Mouse (Mus musculus) limb, embryonic 12.5 days (tissue): Measurements from ENCODE around the gene Sgf29. TPM values are rescaled to one million over a fixed set of nuclear protein-coding genes. Genes with fewer than 3 reads are reported as not detected.

ENCODE experiments used
- ATAC-seq: fragments of 200-750 bp; cut with Nextera tagmentation; 2 replicates; pipeline ENCODE4 v1.8.0; 2017; ENCODE audit warnings: low read depth, moderate TSS enrichment; ENCODE audit not compliant: insufficient number of reproducible peaks, insufficient read depth, low FRiP score, low TSS enrichment
- H3K27ac ChIP-seq: fragments of 300-500 bp; sonication (generic); 2 replicates; pipeline ENCODE4 v1.5.1; 2016; ENCODE audit warnings: mild to moderate bottlenecking, moderate library complexity
- H3K27me3 ChIP-seq: fragments of 300-500 bp; sonication (generic); 2 replicates; pipeline ENCODE4 v1.6.1; 2016; ENCODE audit warnings: mild to moderate bottlenecking, moderate library complexity
- H3K36me3 ChIP-seq: fragments of 300-500 bp; sonication (generic); 2 replicates; pipeline ENCODE4 v1.6.1; 2016; ENCODE audit warnings: mild to moderate bottlenecking, moderate library complexity
- H3K4me1 ChIP-seq: fragments of 300-500 bp; sonication (generic); replicated peaks from 2 replicates; pipeline ENCODE4 v1.6.1; 2016
- H3K4me2 ChIP-seq: fragments of 300-500 bp; sonication (generic); 2 replicates; pipeline ENCODE4 v1.6.1; 2016; ENCODE audit warnings: mild to moderate bottlenecking, moderate library complexity
- H3K4me3 ChIP-seq: fragments of 300-500 bp; sonication (generic); replicated peaks from 2 replicates; pipeline ENCODE4 v1.5.1; 2016; ENCODE audit warnings: mild to moderate bottlenecking
- H3K9ac ChIP-seq: fragments of 300-500 bp; sonication (generic); replicated peaks from 2 replicates; pipeline ENCODE4 v1.6.1; 2016; ENCODE audit warnings: mild to moderate bottlenecking, moderate library complexity
- H3K9me3 ChIP-seq: fragments of 300-500 bp; sonication (generic); 2 replicates; pipeline ENCODE4 v1.6.1; 2016; ENCODE audit warnings: mild to moderate bottlenecking, moderate library complexity
- WGBS: fragments of 180-500 bp; shearing (Covaris S2); methylation state at CpG from one replicate; pipeline ENCODE4 v1.1.7; 2016; 5-methylcytosine and 5-hydroxymethylcytosine counted together
- polyA plus RNA-seq: library from polyadenylated mRNA; unstranded; fragments of >200 nt; fragmentation: Nextera tagmentation; extraction: Ambion mirVana; gene quantifications from 2 replicates; pipeline ENCODE4 v1.2.1, GENCODE M21; 2016

The Sgf29 gene
- polyA plus RNA-seq, 1 experiment from 2014 or later = 47.7 TPM

- no peaks in the 10 kb centered on the region for H3K27me3 ChIP-seq
- H3K27ac ChIP-seq = no peak overlapping the region
- peaks cover 68% of the 10 kb centered on the region for H3K36me3 ChIP-seq
- H3K4me2 ChIP-seq = no peak overlapping the region
- H3K4me1 ChIP-seq = no peaks in the 10 kb centered on the region
- 86% methylated on average over 3 of the region's 3 CpGs for WGBS
- no peak for ATAC-seq
- no peaks in the 10 kb centered on the region for H3K9me3 ChIP-seq
- no peak overlapping the region for H3K4me3 ChIP-seq
- no peak overlapping the region for H3K9ac ChIP-seq
These were observed 16.2 kb downstream of the Sgf29 start for GRCm38 (mm10) chr7:126665269-126665668.

DNA sequence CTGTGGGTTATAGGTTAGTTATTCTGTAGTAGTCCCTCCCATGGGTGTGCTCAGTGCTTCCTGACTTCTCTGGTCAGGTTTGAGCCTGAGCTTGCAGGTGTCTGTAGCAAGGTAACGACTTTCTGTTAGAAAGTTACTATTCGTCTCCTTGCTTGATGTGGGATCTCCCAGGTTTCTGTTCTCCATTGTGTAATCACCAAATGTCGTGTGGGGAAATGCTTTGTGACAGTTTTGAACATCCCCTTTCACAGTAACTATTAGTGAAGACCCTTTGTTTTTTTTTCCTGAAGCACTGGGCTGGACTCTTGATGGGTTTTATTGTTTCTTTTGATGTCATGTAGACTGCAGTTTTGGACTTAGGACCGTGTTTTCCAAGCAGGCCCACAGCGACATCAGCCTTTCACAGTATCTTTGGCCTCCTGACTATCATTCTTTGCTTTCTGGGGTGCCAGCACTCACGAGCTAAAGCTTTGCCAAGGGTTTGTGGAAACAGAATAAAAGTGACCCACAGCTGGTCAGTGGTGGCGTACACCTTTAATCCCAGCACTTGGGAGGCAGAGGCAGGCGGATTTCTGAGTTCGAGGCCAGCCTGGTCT lies 18.5 kb downstream of the Sgf29 start:
- Histone ChIP-seq H3K27ac (no peak overlapping the region), H3K27me3 (no peaks in the 10 kb centered on the region), H3K9ac (no peak overlapping the region), H3K36me3 (peaks cover 86% of the 10 kb centered on the region), H3K9me3 (no peaks in the 10 kb centered on the region), H3K4me1 (no peaks in the 10 kb centered on the region), H3K4me3 (no peak overlapping the region), H3K4me2 (no peak overlapping the region)
- 80% methylated on average over 9 of the region's 9 CpGs for WGBS
- ATAC-seq = no peak

DNA sequence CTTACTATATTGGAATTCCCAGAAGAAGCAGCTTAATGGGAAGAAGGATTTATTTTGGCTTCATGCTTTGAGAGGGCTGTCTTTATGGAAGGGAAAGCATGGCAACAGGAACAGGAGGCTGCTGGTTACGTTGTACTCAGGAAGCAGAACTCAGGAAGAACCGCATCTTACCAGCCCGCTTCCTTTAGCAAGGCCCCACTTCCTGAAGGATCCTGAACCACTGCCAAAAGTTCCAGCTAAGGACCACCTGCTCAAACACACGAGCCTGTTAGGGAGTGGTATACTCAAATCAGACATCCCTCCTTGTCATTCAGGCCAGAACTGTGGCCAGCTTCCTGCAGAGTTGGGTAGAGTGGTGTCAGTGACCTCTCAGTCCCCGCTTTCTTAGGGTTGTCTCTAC lies 19.3 kb downstream of the Sgf29 start:
- no peak overlapping the region for H3K9ac ChIP-seq
- WGBS = 89% methylated on average over 5 of the region's 5 CpGs
- no peak overlapping the region for H3K4me2 ChIP-seq
- no peak for ATAC-seq
- H3K36me3 ChIP-seq = peaks cover 87% of the 10 kb centered on the region
- H3K4me1 ChIP-seq = no peaks in the 10 kb centered on the region
- H3K27ac ChIP-seq = no peak overlapping the region
- no peaks in the 10 kb centered on the region for H3K9me3 ChIP-seq
- no peak overlapping the region for H3K4me3 ChIP-seq
- no peaks in the 10 kb centered on the region for H3K27me3 ChIP-seq

DNA sequence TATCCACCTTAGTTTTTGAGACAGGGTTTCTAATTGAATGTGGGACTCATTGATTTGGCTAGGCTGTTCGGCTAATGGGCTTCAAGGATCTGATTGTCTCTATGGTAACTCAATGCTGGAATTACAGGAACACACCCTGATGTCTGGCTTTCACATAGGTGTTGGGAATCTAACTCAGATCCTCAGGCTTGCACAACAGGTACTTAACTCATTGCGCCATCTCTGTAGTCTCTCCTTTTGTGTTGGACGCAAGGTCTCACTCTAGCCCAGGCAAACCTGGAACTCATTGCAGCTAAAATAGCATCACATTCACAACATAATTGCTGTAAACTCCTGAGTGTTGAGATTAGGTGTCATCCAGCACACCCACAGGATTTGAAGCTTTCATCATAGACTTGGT lies 21.0 kb downstream of the Sgf29 start:
- Histone ChIP-seq H3K4me3 (no peak overlapping the region), H3K36me3 (peaks cover 81% of the 10 kb centered on the region), H3K27me3 (no peaks in the 10 kb centered on the region), H3K4me1 (no peaks in the 10 kb centered on the region), H3K27ac (no peak overlapping the region), H3K4me2 (no peak overlapping the region), H3K9me3 (no peaks in the 10 kb centered on the region), H3K9ac (no peak overlapping the region)
- ATAC-seq = no peak
- WGBS = 93% methylated on average over 3 of the region's 3 CpGs

GRCm38 (mm10) chr7:126672111-126672510 lies 23.0 kb downstream of the Sgf29 start:
- H3K27me3 ChIP-seq = no peaks in the 10 kb centered on the region
- H3K9me3 ChIP-seq = no peaks in the 10 kb centered on the region
- H3K9ac ChIP-seq = no peak overlapping the region
- H3K4me3 ChIP-seq = no peak overlapping the region
- ATAC-seq = no peak
- H3K27ac ChIP-seq = no peak overlapping the region
- WGBS = 95% methylated on average over 9 of the region's 9 CpGs
- peaks cover 68% of the 10 kb centered on the region for H3K36me3 ChIP-seq
- no peak overlapping the region for H3K4me2 ChIP-seq
- no peaks in the 10 kb centered on the region for H3K4me1 ChIP-seq

GRCm38 (mm10) chr7:126675104-126675503 lies 26.0 kb downstream of the Sgf29 start:
- H3K4me2 ChIP-seq = no peak overlapping the region
- no peak overlapping the region for H3K4me3 ChIP-seq
- H3K27ac ChIP-seq = no peak overlapping the region
- no peaks in the 10 kb centered on the region for H3K27me3 ChIP-seq
- no peaks in the 10 kb centered on the region for H3K4me1 ChIP-seq
- no peaks in the 10 kb centered on the region for H3K9me3 ChIP-seq
- no peak for ATAC-seq
- peaks cover 50% of the 10 kb centered on the region for H3K36me3 ChIP-seq
- H3K9ac ChIP-seq = no peak overlapping the region
- WGBS = 95% methylated on average over 8 of the region's 8 CpGs

GRCm38 (mm10) chr7:126676207-126676606 lies 27.1 kb downstream of the Sgf29 start, which contains the start of gene Sult1a1:
Sult1a1 (minus strand) TSS chr7:126676432.
- 79% methylated on average over 1 of the region's 1 CpGs for WGBS
- Histone ChIP-seq H3K4me1 (no peaks in the 10 kb centered on the region), H3K9ac (no peak within 1 kb of the TSS), H3K9me3 (no peaks in the 10 kb centered on the region), H3K36me3 (peaks cover 39% of the 10 kb centered on the region), H3K27me3 (no peaks in the 10 kb centered on the region), H3K4me3 (no peak within 1 kb of the TSS), H3K4me2 (no peak within 1 kb of the TSS), H3K27ac (no peak within 1 kb of the TSS)
- no peak for ATAC-seq

DNA sequence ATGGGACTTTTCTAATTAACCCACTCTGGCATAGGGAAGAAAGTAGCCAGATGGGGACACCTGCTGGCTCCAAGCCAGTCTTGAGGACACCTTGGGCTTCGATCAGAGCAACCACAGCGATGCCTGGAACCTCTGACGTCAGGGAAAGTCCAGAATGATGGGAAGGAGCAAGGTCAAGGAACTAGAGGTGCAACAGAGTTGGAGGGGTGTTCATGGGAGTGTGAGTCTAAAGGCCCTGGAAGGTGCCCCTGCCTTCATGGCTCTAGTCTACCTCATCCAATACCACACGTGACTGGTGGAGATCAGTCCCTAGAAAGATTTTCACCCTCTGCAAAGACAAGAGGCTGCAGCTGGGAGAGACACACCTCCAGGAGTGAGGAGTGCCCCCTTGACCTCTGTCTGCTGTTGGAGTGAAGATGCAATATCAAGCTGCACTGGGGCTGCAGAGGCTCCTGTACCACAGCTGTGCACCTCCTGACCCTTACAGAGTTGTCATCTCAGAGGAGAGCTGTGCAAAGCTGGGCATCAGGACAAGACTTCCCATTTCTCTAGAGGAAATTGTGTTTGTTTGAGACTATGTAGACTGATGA lies 27.6 kb downstream of the Sgf29 start:
- H3K9me3 ChIP-seq = no peaks in the 10 kb centered on the region
- no peak for ATAC-seq
- H3K4me1 ChIP-seq = no peaks in the 10 kb centered on the region
- no peak overlapping the region for H3K27ac ChIP-seq
- no peak overlapping the region for H3K4me2 ChIP-seq
- WGBS = 78% methylated on average over 4 of the region's 4 CpGs
- H3K27me3 ChIP-seq = no peaks in the 10 kb centered on the region
- no peak overlapping the region for H3K9ac ChIP-seq
- no peak overlapping the region for H3K4me3 ChIP-seq
- H3K36me3 ChIP-seq = peaks cover 34% of the 10 kb centered on the region

DNA sequence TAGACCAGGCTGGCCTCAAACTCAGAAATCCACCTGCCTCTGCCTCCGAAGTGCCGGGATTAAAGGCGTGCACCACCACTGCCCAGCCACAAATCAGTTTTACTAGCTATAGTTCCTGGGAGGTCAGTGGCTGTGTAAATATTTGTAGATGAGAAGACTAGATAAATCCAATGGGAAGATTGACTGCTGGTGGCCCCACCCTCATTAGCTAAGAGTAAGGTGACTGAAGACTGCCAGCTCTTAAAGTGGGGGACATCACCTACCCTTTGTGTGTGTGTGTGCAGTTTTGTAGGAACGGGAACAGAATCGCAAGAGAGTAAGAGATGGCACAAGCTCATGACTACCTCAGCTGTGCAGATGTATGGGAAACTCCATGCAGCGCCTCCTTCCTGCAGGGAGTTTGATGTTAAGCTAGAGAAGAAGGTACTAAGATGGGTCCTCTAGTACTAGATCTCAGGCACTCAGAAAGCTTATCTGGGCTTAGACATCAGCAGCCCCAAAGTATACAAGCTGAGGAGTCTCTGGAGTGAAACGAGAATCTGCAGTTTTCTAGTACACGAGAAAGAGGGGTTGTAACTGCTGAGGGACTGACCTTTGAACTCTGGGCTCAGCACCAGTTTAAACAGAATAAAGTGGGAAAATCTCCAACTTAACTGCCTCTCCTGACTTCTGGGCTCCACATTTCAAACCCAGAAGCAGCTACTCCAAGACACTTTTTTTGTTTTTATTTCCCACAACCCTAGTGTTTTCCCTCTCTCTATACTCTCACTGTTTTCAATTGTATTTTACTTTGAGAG lies 29.6 kb downstream of the Sgf29 start:
- no peak overlapping the region for H3K4me3 ChIP-seq
- H3K4me2 ChIP-seq = no peak overlapping the region
- no peaks in the 10 kb centered on the region for H3K27me3 ChIP-seq
- 69% methylated on average over 8 of the region's 8 CpGs for WGBS
- H3K36me3 ChIP-seq = peaks cover 15% of the 10 kb centered on the region
- no peak for ATAC-seq
- no peak overlapping the region for H3K9ac ChIP-seq
- no peaks in the 10 kb centered on the region for H3K4me1 ChIP-seq
- H3K9me3 ChIP-seq = no peaks in the 10 kb centered on the region
- no peak overlapping the region for H3K27ac ChIP-seq

- H3K9ac ChIP-seq = no peak overlapping the region
- H3K9me3 ChIP-seq = no peaks in the 10 kb centered on the region
- ATAC-seq = no peak
- H3K4me2 ChIP-seq = no peak overlapping the region
- no peaks in the 10 kb centered on the region for H3K4me1 ChIP-seq
- H3K27ac ChIP-seq = no peak overlapping the region
- H3K36me3 ChIP-seq = peaks cover 10% of the 10 kb centered on the region
- no peaks in the 10 kb centered on the region for H3K27me3 ChIP-seq
- 90% methylated on average over 5 of the region's 5 CpGs for WGBS
- no peak overlapping the region for H3K4me3 ChIP-seq
These were observed 30.6 kb downstream of the Sgf29 start for GRCm38 (mm10) chr7:126679683-126680082.

DNA sequence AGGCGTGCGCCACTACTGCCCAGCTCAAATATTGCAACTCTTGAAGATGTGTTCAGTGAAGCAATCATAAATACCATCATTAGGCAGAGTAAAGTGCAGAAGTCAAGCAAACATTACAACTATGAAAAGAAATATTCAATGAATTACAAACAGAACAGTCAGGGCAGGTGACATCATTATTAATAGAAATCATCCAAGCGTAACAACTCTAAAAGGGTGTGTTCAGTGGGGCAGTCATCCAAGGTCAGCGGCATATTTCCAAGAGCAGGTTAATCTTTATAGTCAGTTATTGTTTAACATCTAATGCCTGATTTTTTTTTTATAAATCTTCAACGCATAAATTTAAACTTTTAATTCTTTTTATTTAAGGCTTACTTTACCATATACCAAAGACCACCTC lies 32.1 kb downstream of the Sgf29 start:
- ATAC-seq = no peak
- H3K27ac ChIP-seq = no peak overlapping the region
- H3K4me2 ChIP-seq = no peak overlapping the region
- no peaks in the 10 kb centered on the region for H3K4me1 ChIP-seq
- no peaks in the 10 kb centered on the region; the same call in 1 of the 2 replicates for H3K36me3 ChIP-seq
- H3K4me3 ChIP-seq = no peak overlapping the region
- WGBS = 95% methylated on average over 5 of the region's 5 CpGs
- no peaks in the 10 kb centered on the region for H3K27me3 ChIP-seq
- H3K9ac ChIP-seq = no peak overlapping the region
- no peaks in the 10 kb centered on the region for H3K9me3 ChIP-seq
